ENCODE assay signal across 8 mouse cellular contexts in the genomic region with DNA sequence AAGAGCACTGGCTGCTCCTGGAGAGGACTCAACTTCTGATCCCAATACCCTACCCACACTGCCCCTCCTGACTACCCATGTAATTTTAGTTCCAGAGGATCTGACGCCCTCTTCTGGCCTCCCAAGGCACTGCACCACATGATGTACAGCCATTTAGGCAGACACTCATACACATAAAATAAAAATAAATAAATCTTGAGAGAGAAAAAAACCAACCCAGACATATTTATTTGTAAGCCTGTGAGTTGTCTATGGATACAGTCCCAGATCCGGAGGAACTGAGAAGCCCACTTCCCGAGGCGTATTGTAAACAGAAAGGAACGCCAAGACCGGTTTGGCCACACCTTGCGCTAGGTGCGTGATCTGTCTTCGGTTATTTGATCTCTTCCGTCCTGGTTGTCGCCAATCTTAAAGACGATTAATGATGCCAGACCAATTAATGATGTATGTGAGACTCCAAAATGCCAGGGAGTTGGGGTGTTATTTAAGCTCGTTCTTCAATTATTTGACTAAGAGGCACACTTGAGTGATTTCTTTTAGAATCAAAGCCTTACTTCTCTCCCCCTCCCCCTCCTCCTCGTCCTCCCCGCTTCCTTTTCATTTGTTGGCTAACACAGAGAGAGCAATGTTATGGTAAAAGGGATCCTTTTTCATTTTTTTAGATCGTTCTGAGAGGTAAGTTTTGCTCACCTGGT.
DNase-seq lines count a peak whose midpoint lies in the region; ATAC-seq and TF ChIP-seq lines count a peak whose summit lies in the region.

No protein-coding gene starts in this region.

- H3K36me3 ChIP-seq in ES-E14 (ENCODE audit: control insufficient read depth, insufficient read depth, low read length, poor library complexity, severe bottlenecking), result no peaks in the 10 kb centered on the region
- no peaks in the 10 kb centered on the region for H3K36me3 ChIP-seq in limb, embryonic 14.5 days (ENCODE audit: control insufficient read depth, insufficient read depth, low read length)
- H3K36me3 ChIP-seq in midbrain, embryonic 16.5 days (ENCODE audit: control insufficient read depth, insufficient read depth, low read length), result no peaks in the 10 kb centered on the region

- peak; percentile 39 for ATAC-seq in granulocyte monocyte progenitor cell, adult 5-6 weeks (replicated peaks; ENCODE audit: poor library complexity, severe bottlenecking)
- no peak for ATAC-seq in limb, embryonic 14.5 days (ENCODE audit: low FRiP score, low read depth)
- no peak for ATAC-seq in midbrain, embryonic 16.5 days
- no peak for ATAC-seq in monocyte, adult 5-6 weeks (replicated peaks; ENCODE audit: insufficient number of reproducible peaks, low FRiP score, low TSS enrichment, poor library complexity, severe bottlenecking)

- 21% methylated on average over 16 of the region's 16 CpGs for WGBS in limb, embryonic 14.5 days
- 8% methylated on average over 16 of the region's 16 CpGs for WGBS in midbrain, embryonic 16.5 days

- no peaks in the 10 kb centered on the region for H3K27me3 ChIP-seq in limb, embryonic 14.5 days (ENCODE audit: control insufficient read depth, insufficient read depth, low read length)
- no peaks in the 10 kb centered on the region for H3K27me3 ChIP-seq in midbrain, embryonic 16.5 days (ENCODE audit: control insufficient read depth, insufficient read depth, low read depth, low read length)

- peak overlapping the region; percentile 33 to 64 for H3K4me3 ChIP-seq in ES-E14 (ENCODE audit: insufficient read depth in 1 of 2, low read depth in 1 of 2, low read length in 2 of 2, poor library complexity in 1 of 2, severe bottlenecking in 1 of 2)
- peak overlapping the region; percentile 17 for H3K4me3 ChIP-seq in limb, embryonic 14.5 days (replicated peaks; ENCODE audit: low read length)
- H3K4me3 ChIP-seq in midbrain, embryonic 16.5 days (ENCODE audit: low read depth, low read length), result peak overlapping the region; percentile 35

- H3K4me1 ChIP-seq in ES-E14 (ENCODE audit: control insufficient read depth in 2 of 2, insufficient read depth in 2 of 2, low read length in 2 of 2, poor library complexity in 1 of 2), result peaks cover 3 to 7% of the 10 kb centered on the region in 2 experiments; a peak in 3 of 4 replicates
- H3K4me1 ChIP-seq in limb, embryonic 14.5 days (ENCODE audit: control insufficient read depth, insufficient read depth, low read length), result peaks cover 22% of the 10 kb centered on the region
- peaks cover 17% of the 10 kb centered on the region for H3K4me1 ChIP-seq in midbrain, embryonic 16.5 days (ENCODE audit: control insufficient read depth, insufficient read depth, low read length)

- H3K9me3 ChIP-seq in ES-E14 (ENCODE audit: control insufficient read depth, insufficient read depth, low read depth, low read length), result no peaks in the 10 kb centered on the region
- H3K9me3 ChIP-seq in limb, embryonic 14.5 days (ENCODE audit: control insufficient read depth, low read length), result no peaks in the 10 kb centered on the region
- H3K9me3 ChIP-seq in midbrain, embryonic 16.5 days (replicated peaks; ENCODE audit: control insufficient read depth, low read length, poor library complexity, severe bottlenecking), result no peaks in the 10 kb centered on the region

- no peak for TF ChIP-seq POLR2A in limb, embryonic 14.5 days (IDR thresholded peaks at IDR 0.05; ENCODE audit: borderline replicate concordance, extremely low read depth, insufficient read depth, insufficient read length)

- in situ Hi-C loops in ES-E14 (cut with MboI; ENCODE audit: low sequenced_read_pairs in 2 of 2, unreplicated experiment in 2 of 2), result no loop called here

- peak; percentile 58 to 73 for DNase-seq in cerebellum, postnatal 10 days
- DNase-seq in cerebellum, adult 9-10 months, result no peak
- DNase-seq in ES-E14 (ENCODE audit: low read depth, low spot score), result peak; percentile 71
- DNase-seq in limb, embryonic 14.5 days (ENCODE audit: low spot score), result peak; percentile 37
- no peak for DNase-seq in adipocyte (ENCODE audit: low spot score)

- H3K4me2 ChIP-seq in limb, embryonic 14.5 days (replicated peaks; ENCODE audit: low read depth, low read length, severe bottlenecking), result peak overlapping the region; percentile 51
- H3K4me2 ChIP-seq in midbrain, embryonic 16.5 days (ENCODE audit: low read length), result peak overlapping the region; percentile 61

- H3K27ac ChIP-seq in ES-E14 (ENCODE audit: insufficient read depth, low read depth, low read length, poor library complexity, severe bottlenecking), result no peak overlapping the region; the same call in 1 of the 2 replicates
- no peak overlapping the region for H3K27ac ChIP-seq in limb, embryonic 14.5 days (replicated peaks; ENCODE audit: low read depth, low read length)
- 0 out of 2 replicates have a peak overlapping the region, but pooled peaks have one; percentile 41 for H3K27ac ChIP-seq in midbrain, embryonic 16.5 days (ENCODE audit: low read length)

- no peak overlapping the region; the same call in 1 of the 2 replicates for H3K9ac ChIP-seq in ES-E14 (ENCODE audit: insufficient read depth, low read depth, low read length, poor library complexity, severe bottlenecking)
- 0 out of 2 replicates have a peak overlapping the region, but pooled peaks have one; percentile 31 for H3K9ac ChIP-seq in limb, embryonic 14.5 days (ENCODE audit: low read depth, low read length, severe bottlenecking)
- H3K9ac ChIP-seq in midbrain, embryonic 16.5 days (ENCODE audit: low read depth, low read length), result peak overlapping the region; percentile 32; the same call in 1 of the 2 replicates

TF ChIP-seq in ES-E14, 5 proteins besides CTCF, POLR2A, EP300 and RAD21:
- TF ChIP-seq ZC3H11A (IDR thresholded peaks at IDR 0.05; ENCODE audit: borderline replicate concordance, low read depth, low read length) (peak; percentile 66; the same call in 1 of the 2 replicates), CHD2 (IDR thresholded peaks at IDR 0.05; ENCODE audit: low read depth, low read length) (no peak), HCFC1 (IDR thresholded peaks at IDR 0.05; ENCODE audit: borderline replicate concordance, insufficient read depth, low read length) (no peak), MAFK (IDR thresholded peaks at IDR 0.05; ENCODE audit: insufficient read depth, low read depth, low read length) (no peak)

Comparison
In these comparisons a context has a peak if more than half of its experiments do, and no peak if none do; other contexts are left out.
1. DNase-seq: peak in cerebellum, postnatal 10 days (2 of 2), ES-E14 (single experiment) and limb, embryonic 14.5 days (single experiment); none in cerebellum, adult 9-10 months (single experiment) and adipocyte (single experiment).
2. Peak in every context shown above with its lines, with median percentiles within 50 percentile points of each other: H3K4me3 ChIP-seq.